Mouse (Mus musculus) right cerebral cortex, postnatal 14 days (tissue): ENCODE data around the gene Usp15.

Experiments
- DNase-seq: peaks from one replicate; pipeline ENCODE4 v3.0.0; 2022

Gene Usp15

GRCm38 (mm10) chr10:123170898-123171297, 25.9 kb downstream of the Usp15 start:
- no peak for DNase-seq

GRCm38 (mm10) chr10:123165542-123165941, 31.3 kb downstream of the Usp15 start:
- no peak for DNase-seq

GRCm38 (mm10) chr10:123160508-123160907, 36.3 kb downstream of the Usp15 start:
- DNase-seq: no peak

- DNase-seq: no peak
These were observed 37.5 kb downstream of the Usp15 start for GRCm38 (mm10) chr10:123159316-123159715.

- DNase-seq: no peak
These were observed 40.4 kb downstream of the Usp15 start for GRCm38 (mm10) chr10:123156392-123156791.

- no peak for DNase-seq
These were observed 41.0 kb downstream of the Usp15 start for GRCm38 (mm10) chr10:123155764-123156163.

- DNase-seq: no peak
These were observed 43.5 kb downstream of the Usp15 start for GRCm38 (mm10) chr10:123153321-123153720.

GRCm38 (mm10) chr10:123148025-123148814, 48.6 kb downstream of the Usp15 start:
- no peak for DNase-seq

GRCm38 (mm10) chr10:123147180-123147579, 49.6 kb downstream of the Usp15 start:
- no peak for DNase-seq

- no peak for DNase-seq
These were observed 50.4 kb downstream of the Usp15 start for GRCm38 (mm10) chr10:123146349-123146748.

- no peak for DNase-seq
These were observed 52.5 kb downstream of the Usp15 start for GRCm38 (mm10) chr10:123144256-123144655.

- no peak for DNase-seq
These were observed 54.3 kb downstream of the Usp15 start for GRCm38 (mm10) chr10:123142395-123143050.

GRCm38 (mm10) chr10:123135818-123136217, 61.0 kb downstream of the Usp15 start:
- DNase-seq: no peak

- DNase-seq: no peak
These were observed 65.3 kb downstream of the Usp15 start for GRCm38 (mm10) chr10:123131487-123131886.

GRCm38 (mm10) chr10:123120666-123121392, 76.0 kb downstream of the Usp15 start:
- no peak for DNase-seq

GRCm38 (mm10) chr10:123116861-123117260, 79.9 kb downstream of the Usp15 start:
- no peak for DNase-seq

- no peak for DNase-seq
These were observed 83.3 kb downstream of the Usp15 start for GRCm38 (mm10) chr10:123113466-123113865.

- no peak for DNase-seq
These were observed 84.0 kb downstream of the Usp15 start for GRCm38 (mm10) chr10:123112787-123113168.

- no peak for DNase-seq
These were observed 84.6 kb downstream of the Usp15 start for GRCm38 (mm10) chr10:123112056-123112786.

- DNase-seq: no peak
These were observed 86.2 kb downstream of the Usp15 start for GRCm38 (mm10) chr10:123110548-123110947.

- DNase-seq: peak; percentile 20
These were observed 88.3 kb downstream of the Usp15 start for GRCm38 (mm10) chr10:123108527-123108926.

- DNase-seq: no peak
These were observed 88.7 kb downstream of the Usp15 start for GRCm38 (mm10) chr10:123108121-123108520.

GRCm38 (mm10) chr10:123101303-123101702, 95.5 kb downstream of the Usp15 start:
- DNase-seq: no peak
